Mouse (Mus musculus): Measurements from ENCODE around the gene 2310022A10Rik.

Gene 2310022A10Rik

DNA sequence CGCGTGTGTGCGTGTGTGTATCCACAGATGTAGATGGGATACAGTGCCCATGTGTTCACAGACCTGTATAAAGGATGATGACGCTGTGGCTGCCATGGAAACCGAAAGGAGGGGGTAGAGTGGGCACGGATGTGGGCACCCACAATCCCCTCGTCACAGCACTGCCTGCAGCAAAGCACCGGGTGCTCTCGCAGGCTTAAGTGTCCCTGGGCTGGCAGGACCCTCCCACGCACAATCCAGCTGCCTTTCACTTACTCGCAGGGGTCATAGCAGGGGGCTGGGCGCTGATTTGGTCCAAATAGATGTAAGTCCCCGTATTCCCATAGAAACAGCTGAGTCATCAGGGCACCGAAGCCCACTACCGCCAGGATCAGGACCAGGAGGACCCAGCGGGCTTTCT lies 11.6 kb upstream of the 2310022A10Rik start:
- DNase-seq: peak in 1 of 2 experiments; percentile 47

DNA sequence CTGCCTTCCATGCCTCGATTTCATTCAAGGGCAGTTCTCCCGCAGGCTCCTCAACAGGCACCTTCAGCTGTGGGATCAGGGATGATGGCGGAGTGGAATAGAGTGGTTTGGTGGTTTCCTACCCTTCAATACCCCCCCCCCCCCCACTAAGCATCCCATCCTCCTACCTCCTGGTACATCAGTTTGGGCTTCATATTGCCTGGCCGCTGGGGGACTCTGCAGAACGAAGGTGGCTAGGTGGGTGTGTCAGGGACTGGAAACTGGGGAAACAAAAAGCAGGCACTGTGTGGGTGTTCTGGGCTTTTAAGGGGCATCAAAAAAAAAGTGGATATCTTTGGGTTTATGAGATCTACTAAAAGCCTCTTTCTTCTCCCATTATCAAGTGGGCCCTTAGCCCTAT lies 11.1 kb upstream of the 2310022A10Rik start:
- DNase-seq: no peak

GRCm38 (mm10) chr7:27542392-27543033 lies 10.5 kb upstream of the 2310022A10Rik start:
- peak; percentile 89 to 91 for DNase-seq

DNA sequence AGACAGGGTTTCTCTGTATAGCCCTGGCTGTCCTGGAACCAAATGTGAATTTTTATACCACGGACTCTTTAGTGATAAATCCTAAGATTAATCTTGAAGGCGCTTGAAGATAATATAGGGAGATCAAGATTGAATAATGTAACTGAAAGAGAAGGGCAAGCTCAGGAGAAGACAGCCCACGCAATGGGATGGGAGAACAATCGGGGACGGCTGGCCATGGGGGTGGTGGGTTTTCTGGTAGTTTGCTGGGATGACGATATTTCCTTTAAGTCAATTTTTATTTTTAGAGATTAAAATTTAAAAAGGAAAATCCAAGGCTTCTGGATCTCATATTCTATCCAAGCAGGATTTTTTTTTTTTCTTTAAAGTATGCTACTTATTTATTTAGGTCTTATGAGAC lies 10.0 kb upstream of the 2310022A10Rik start:
- no peak for DNase-seq

DNA sequence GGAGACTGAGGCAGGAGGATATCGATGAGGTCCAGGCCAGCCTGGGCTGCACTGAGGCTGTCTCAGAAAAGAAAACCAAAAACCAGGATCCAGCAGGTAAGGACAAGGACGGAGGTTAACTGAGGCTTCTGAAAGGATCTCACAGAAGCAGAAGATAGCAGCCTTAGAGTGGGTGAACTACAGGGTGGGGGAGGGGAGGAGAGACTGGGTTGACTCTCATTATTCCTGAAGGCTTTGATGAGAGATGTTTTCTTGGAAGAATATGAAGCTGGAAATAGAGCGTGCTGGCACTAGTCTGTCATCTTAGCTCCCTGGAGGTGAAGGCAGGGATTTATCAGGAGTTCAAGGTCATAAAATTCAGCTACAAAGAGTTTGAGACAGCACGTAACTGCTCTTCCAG lies 9.2 kb upstream of the 2310022A10Rik start:
- no peak for DNase-seq

- peak; percentile 40 to 43 for DNase-seq
These were observed 8.2 kb upstream of the 2310022A10Rik start for GRCm38 (mm10) chr7:27544675-27545370.

DNA sequence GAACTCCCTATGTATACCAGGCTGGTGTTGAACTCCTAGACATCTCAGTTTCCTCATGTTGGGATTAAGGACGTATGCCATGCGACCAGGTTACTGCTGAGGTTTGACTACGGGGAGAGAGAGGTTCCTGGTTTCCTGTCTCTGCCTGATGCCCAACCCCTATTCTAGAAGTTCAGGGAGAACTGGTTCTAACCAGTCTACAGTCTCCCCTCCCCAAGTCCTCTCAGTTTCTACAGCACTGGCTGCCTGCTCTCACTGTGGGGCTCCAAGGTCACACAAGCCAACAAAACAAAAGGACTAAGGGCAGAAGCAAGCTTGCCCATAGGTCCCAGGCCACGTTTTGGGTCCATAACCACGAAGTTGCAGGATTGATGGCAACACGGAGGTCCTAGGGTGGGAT lies 3.4 kb upstream of the 2310022A10Rik start:
- no peak for DNase-seq

- no peak for DNase-seq
These were observed 963 bp upstream of the 2310022A10Rik start for GRCm38 (mm10) chr7:27552070-27552469.

DNA sequence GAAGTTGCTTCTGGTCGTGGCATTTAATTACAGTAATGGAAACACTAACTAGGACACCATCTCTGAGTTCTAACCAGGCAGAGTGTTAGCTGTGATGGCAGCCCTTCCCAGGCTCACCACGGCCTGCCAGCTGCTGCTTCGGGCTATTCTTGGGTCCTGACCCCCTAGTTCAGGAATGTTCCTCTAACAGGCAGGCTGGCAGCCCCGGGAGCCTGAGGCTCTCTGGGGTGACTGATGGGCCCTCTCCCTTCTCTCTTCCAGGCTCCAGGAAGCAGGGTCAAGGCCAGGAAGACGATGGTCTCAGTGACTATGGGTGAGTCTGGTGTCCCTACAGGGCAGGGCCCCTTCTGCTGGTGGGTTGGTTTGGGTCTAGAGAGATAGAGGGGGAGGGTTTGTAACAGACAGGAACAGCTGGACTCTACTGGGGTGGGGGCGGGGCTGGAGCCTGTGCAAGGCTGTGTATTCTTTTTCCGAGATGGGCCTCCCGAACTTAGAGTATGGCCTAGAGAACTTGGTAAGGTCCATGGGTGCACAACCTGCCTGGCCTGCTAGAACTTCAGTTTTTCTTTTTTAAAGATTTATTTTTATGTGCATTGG lies 7.4 kb downstream of the 2310022A10Rik start:
- DNase-seq: peak in 1 of 2 experiments; percentile 44

- DNase-seq: no peak
These were observed 7.9 kb downstream of the 2310022A10Rik start for GRCm38 (mm10) chr7:27560978-27561377.

DNA sequence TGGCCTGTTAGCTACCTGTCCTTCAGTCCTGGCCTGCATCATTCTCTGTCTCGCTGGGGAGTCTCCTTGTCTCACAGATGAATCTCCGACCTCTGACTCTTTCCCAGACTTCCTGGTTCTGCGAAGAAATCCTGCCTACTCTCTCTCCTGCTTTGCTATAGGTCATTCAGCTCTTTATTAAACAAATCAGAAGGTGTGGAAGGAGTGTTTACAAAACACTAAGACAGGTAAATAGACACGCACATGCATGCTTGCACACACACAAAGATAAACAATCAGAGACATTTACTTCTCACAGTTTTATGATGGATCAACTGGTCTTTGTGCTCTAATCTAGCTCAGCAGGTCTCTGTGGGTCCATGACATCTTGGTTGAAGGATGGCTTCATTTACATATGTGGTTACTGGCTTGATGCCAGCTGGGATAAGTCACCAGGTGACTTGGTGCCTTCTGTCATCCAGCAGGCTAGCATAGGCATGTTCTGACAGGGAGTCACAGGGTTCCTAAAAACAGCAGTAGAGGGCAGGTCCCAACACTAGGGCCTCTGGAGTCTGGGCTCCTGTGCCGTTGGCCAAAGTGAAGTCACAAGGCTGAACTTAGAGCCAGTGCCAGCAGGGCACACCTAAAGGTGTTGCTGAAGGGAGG lies 16.7 kb downstream of the 2310022A10Rik start:
- no peak for DNase-seq

- DNase-seq: no peak
These were observed 19.1 kb downstream of the 2310022A10Rik start for GRCm38 (mm10) chr7:27572133-27572532.

DNA sequence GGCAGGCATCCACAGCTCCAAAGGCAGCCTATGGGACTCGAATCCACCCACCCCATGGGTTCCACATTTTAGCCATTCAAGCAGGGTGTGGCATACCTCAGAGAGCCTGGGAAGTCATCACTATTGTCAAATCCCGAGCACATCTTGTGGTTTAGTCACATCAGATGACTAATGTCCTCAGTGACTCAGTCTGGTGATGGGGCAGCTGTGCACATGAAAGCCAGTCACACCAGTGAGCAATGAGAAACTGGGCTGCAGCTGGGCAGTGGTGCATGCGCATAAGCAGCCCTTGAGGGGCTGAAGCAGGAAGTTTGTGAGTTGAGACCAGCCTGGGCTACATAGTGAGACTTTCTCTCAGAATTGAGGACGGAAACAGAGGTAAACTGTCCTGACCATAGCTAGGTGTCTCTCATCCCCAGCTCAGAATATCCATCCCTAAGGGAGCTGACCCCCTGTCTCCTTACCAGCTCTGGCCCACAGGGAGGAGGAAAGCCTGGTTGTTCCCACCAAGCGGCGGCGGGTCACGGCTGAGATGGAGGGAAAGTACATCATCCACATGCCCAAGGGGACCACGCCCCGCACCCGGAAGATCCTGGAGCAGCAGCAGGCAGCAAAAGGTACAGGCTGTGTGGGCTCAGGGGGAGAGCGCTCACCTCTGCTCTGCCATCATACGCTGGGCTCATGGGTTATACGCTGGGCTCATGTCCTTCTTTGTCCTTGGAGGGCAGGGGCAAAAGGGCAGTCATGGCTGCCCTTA lies 21.3 kb downstream of the 2310022A10Rik start:
- DNase-seq: no peak

GRCm38 (mm10) chr7:27576914-27577313 lies 23.9 kb downstream of the 2310022A10Rik start:
- peak; percentile 42 to 62 for DNase-seq

GRCm38 (mm10) chr7:27577589-27577988 lies 24.6 kb downstream of the 2310022A10Rik start:
- no peak for DNase-seq

DNA sequence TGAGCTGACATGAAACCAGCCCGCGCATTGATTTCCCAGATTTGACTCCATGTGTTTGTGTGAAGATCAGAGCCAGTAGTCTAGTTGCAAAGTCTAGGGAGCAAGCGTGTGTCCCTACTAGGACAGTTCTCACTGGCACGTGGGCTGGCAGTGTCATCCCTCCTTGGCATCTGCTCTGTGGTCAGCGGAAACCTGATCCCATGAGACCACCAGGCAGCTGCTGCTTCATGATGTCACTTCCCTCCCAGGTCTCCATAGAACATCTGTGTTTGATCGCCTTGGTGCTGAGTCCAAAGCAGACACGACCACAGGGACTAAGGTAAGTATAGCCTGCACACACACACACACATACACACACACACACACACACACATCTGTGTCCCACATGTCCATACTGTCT lies 25.4 kb downstream of the 2310022A10Rik start:
- DNase-seq: peak in 1 of 2 experiments; percentile 27

DNA sequence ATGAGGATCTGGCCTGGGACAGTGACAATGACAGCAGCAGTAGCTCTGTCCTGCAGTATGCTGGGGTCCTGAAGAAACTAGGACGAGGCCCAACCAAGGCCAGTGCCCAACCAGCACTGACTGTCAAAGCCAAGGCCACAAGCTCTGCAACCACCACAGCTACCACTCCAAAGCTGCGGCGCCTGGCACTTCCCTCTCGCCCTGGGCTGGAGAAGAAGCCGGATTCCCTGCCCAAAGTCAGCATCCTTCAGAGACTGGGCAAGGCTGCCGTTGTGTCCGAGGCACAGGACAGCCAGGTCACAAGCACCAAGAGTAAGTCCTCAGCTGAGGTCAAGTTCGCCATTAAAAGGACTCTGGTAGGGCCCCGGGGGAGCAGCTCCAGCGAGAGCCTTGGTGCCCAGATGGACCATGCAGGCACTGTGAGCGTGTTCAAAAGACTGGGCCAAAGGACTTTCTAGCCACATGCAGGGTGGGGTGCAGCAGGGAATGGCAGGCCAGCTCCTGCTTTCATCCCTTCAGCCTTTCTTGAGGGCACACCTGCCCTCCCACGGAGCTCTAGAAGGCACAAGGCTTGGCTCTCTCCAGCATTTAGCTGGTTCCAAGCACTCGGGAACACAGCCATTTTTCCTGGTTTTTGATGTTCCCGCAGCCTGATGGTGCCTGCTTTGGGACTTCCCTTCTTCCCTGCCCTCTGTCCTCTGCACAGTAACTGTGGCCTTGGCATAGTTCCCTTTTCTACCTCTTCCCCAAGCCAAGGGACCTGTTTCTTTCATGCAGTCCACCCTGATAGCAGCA lies 27.5 kb downstream of the 2310022A10Rik start:
- no peak for DNase-seq

DNA sequence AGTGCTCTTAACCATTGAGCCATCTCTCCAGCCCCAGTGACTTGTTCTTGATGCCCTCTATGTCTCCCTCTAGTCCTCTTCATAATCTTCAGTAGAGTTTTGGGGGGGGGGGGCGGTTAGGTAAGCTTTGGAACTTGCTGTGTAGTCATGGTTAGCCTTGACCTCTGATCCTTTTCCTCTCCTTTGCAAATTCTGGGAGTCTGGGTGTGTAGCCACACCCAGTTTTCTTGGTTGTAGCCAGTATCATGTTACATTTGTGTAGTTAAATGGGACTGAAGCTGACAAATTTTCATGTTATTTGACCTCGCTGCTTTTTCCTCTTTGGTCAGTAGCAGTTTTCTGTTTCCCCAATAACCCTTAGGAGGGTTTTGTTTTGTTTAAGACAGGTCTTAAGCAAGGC lies 33.8 kb downstream of the 2310022A10Rik start:
- no peak for DNase-seq

DNA sequence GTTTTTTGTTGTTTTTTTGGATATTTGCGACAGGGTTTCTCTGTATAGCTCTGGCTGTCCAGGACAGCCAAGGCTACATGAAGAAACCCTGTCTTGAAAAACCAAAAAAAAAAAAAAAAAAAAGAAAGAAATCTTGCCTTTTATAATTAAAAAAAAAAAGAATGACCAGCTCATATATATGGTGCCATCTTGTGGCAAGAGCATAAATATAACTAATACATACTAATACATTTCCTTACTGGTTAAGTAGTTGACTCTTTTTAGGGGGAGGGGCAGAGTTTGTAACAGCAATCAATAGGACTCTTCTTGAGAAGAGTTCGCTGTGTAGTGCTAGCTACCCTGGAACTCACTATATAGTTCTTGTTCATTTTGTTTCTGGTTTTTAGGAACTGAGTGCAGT lies 34.7 kb downstream of the 2310022A10Rik start:
- DNase-seq: no peak

DNA sequence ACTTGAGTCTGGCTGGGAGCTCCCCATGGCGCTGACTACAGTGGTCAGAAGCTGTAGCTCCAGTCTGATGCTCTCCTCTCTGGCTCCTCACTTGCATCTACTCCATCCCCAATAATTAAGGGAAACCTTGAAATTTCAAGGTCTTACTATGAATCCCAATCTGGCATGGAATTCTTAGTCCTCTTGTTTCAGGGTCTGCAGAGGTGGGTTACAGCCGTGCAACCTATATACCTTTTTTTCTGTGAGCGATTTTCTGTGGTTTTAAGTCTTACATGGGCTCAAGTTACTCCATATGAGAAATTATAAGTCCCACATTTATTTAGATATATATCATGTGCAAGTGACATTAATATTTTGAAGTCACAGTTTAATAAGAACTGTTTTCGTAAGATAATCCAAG lies 37.1 kb downstream of the 2310022A10Rik start:
- no peak for DNase-seq

- no peak for DNase-seq
These were observed 37.7 kb downstream of the 2310022A10Rik start for GRCm38 (mm10) chr7:27590566-27591213.
